Mouse (Mus musculus): ENCODE measurements around the gene Ctnna3. TPM values are rescaled to one million over a fixed set of nuclear protein-coding genes. Genes with fewer than 3 reads are reported as not detected.

Gene Ctnna3
- total and polyA plus RNA-seq, 3 experiments, result not detected

GRCm38 (mm10) chr10:64115246-64115645 is 685.3 kb downstream of the Ctnna3 start:
- no peaks in the 10 kb centered on the region for H3K9me3 ChIP-seq (replicated peaks; ENCODE audit: insufficient read depth, low read length)
- no peaks in the 10 kb centered on the region for H3K4me1 ChIP-seq (ENCODE audit: control insufficient read depth in 1 of 2, insufficient read depth in 2 of 2, low read length in 2 of 2)
- no peaks in the 10 kb centered on the region for H3K79me2 ChIP-seq (ENCODE audit: control insufficient read depth, insufficient read depth, low read length, poor library complexity)
- no peak overlapping the region for H3K27ac ChIP-seq (ENCODE audit: control insufficient read depth, low read depth, low read length)
- no peak overlapping the region for H3K9ac ChIP-seq (ENCODE audit: control insufficient read depth, low read depth, low read length, poor library complexity, severe bottlenecking)
- no peak overlapping the region for H3K4me3 ChIP-seq (ENCODE audit: control insufficient read depth in 1 of 2, insufficient read depth in 1 of 2, low read depth in 2 of 2, low read length in 2 of 2)
- H3K27me3 ChIP-seq (ENCODE audit: control insufficient read depth in 1 of 2, insufficient read depth in 2 of 2, low read length in 2 of 2), result no peaks in the 10 kb centered on the region
- no peak for DNase-seq (ENCODE audit: low read depth, low spot score)
- TF ChIP-seq ZNF384 (IDR thresholded peaks at IDR 0.05; ENCODE audit: low read depth, low read length) (no peak), UBTF (IDR thresholded peaks at IDR 0.05; ENCODE audit: borderline replicate concordance, insufficient read depth, low read depth, low read length) (no peak), ETS1 (IDR thresholded peaks at IDR 0.05; ENCODE audit: low read depth, low read length) (no peak), ELF1 (IDR thresholded peaks at IDR 0.05; ENCODE audit: low read depth, low read length) (no peak)
- H3K36me3 ChIP-seq (ENCODE audit: control insufficient read depth in 1 of 2, insufficient read depth in 2 of 2, low read length in 2 of 2), result no peaks in the 10 kb centered on the region

GRCm38 (mm10) chr10:64118833-64119232 is 688.9 kb downstream of the Ctnna3 start:
- Histone ChIP-seq H3K79me2 (ENCODE audit: control insufficient read depth, insufficient read depth, low read length, poor library complexity) (no peaks in the 10 kb centered on the region), H3K9ac (ENCODE audit: control insufficient read depth, low read depth, low read length, poor library complexity, severe bottlenecking) (no peak overlapping the region), H3K36me3 (ENCODE audit: control insufficient read depth in 1 of 2, insufficient read depth in 2 of 2, low read length in 2 of 2) (no peaks in the 10 kb centered on the region), H3K27ac (ENCODE audit: control insufficient read depth, low read depth, low read length) (no peak overlapping the region), H3K9me3 (replicated peaks; ENCODE audit: insufficient read depth, low read length) (no peaks in the 10 kb centered on the region), H3K4me1 (ENCODE audit: control insufficient read depth in 1 of 2, insufficient read depth in 2 of 2, low read length in 2 of 2) (no peaks in the 10 kb centered on the region), H3K27me3 (ENCODE audit: control insufficient read depth in 1 of 2, insufficient read depth in 2 of 2, low read length in 2 of 2) (no peaks in the 10 kb centered on the region), H3K4me3 (ENCODE audit: control insufficient read depth in 1 of 2, insufficient read depth in 1 of 2, low read depth in 2 of 2, low read length in 2 of 2) (no peak overlapping the region)
- no peak for DNase-seq (ENCODE audit: low read depth, low spot score)
- TF ChIP-seq EP300 (IDR thresholded peaks at IDR 0.05; ENCODE audit: low read depth in 1 of 2, low read length in 2 of 2), result no peak
- no peak for TF ChIP-seq MAZ (IDR thresholded peaks at IDR 0.05; ENCODE audit: low read depth, low read length)
- no peak for TF ChIP-seq SMC3 (IDR thresholded peaks at IDR 0.05; ENCODE audit: low read depth, low read length)
- TF ChIP-seq USF2 (IDR thresholded peaks at IDR 0.05; ENCODE audit: borderline replicate concordance in 1 of 2, insufficient read depth in 1 of 2, low read depth in 1 of 2, low read length in 2 of 2), result no peak
- no peak for TF ChIP-seq ZC3H11A (IDR thresholded peaks at IDR 0.05; ENCODE audit: low read depth, low read length)
- no peak for TF ChIP-seq POLR2AphosphoS2 (IDR thresholded peaks at IDR 0.05; ENCODE audit: low read length)
- TF ChIP-seq USF1 (IDR thresholded peaks at IDR 0.05; ENCODE audit: low read depth, low read length), result no peak
- no peak for TF ChIP-seq E2F4 (IDR thresholded peaks at IDR 0.05; ENCODE audit: borderline replicate concordance, low read depth, low read length)
- no peak for TF ChIP-seq POLR2A (IDR thresholded peaks at IDR 0.05; ENCODE audit: control insufficient read depth in 1 of 2, insufficient read depth in 1 of 2, low read depth in 1 of 2, low read length in 2 of 2, poor library complexity in 1 of 2)
- no peak for TF ChIP-seq MEF2A (IDR thresholded peaks at IDR 0.05; ENCODE audit: extremely low read depth, insufficient replicate concordance, low read depth, low read length, poor library complexity, severe bottlenecking)
- no peak for TF ChIP-seq MYB (IDR thresholded peaks at IDR 0.05; ENCODE audit: low read depth, low read length)
- no peak for TF ChIP-seq ZKSCAN1 (IDR thresholded peaks at IDR 0.05; ENCODE audit: low read depth, low read length)
- TF ChIP-seq GATA1 (IDR thresholded peaks at IDR 0.05; ENCODE audit: low read depth, low read length), result no peak
- no peak for TF ChIP-seq TCF12 (IDR thresholded peaks at IDR 0.05; ENCODE audit: low read depth, low read length)
- TF ChIP-seq ETS1 (IDR thresholded peaks at IDR 0.05; ENCODE audit: low read depth, low read length), result no peak
- TF ChIP-seq TBP (IDR thresholded peaks at IDR 0.05; ENCODE audit: low read depth, low read length), result no peak
- no peak for TF ChIP-seq ZNF384 (IDR thresholded peaks at IDR 0.05; ENCODE audit: low read depth, low read length)
- TF ChIP-seq HCFC1 (IDR thresholded peaks at IDR 0.05; ENCODE audit: low read depth, low read length), result no peak
- no peak for TF ChIP-seq TAL1 (IDR thresholded peaks at IDR 0.05; ENCODE audit: low read length)
